Mouse (Mus musculus) liver, embryonic 14.5 days (tissue): ENCODE data around the gene Iqschfp. TPM values are rescaled to one million over a fixed set of nuclear protein-coding genes. Genes with fewer than 3 reads are reported as not detected.

ENCODE experiments used
- ATAC-seq: fragments of 200-750 bp; cut with Nextera tagmentation; 2 replicates; pipeline ENCODE4 v1.8.0; 2017; ENCODE audit warnings: moderate number of reproducible peaks, mild to moderate bottlenecking, moderate library complexity; ENCODE audit not compliant: insufficient read depth
- DNase-seq, 3 experiments: peaks; one replicate each; pipeline ENCODE4 v3.0.0-alpha.2; 2012 to 2013; ENCODE audit warnings: low read depth in 3 of 3, low spot score in 3 of 3
- H3K27ac ChIP-seq: fragments of 300-500 bp; sonication (generic); 2 replicates; pipeline ENCODE4 v1.5.1; 2014; ENCODE audit warnings: moderate library complexity, mild to moderate bottlenecking, control low read depth, inconsistent platforms
- H3K27me3 ChIP-seq: fragments of 300-500 bp; sonication (generic); 2 replicates; pipeline ENCODE4 v1.6.1; 2014; ENCODE audit warnings: mild to moderate bottlenecking, low read length, moderate library complexity; ENCODE audit not compliant: control insufficient read depth, insufficient read depth
- H3K36me3 ChIP-seq: fragments of 300-500 bp; sonication (generic); replicated peaks from 2 replicates; pipeline ENCODE4 v1.6.1; 2014; ENCODE audit warnings: low read depth; ENCODE audit not compliant: control insufficient read depth, insufficient read depth
- H3K4me1 ChIP-seq, 2 experiments: fragments of 200-500 bp in 1 of 2; fragments of 300-500 bp in 1 of 2; sonication (generic) in 1 of 2; replicated peaks; 2 replicates each; pipeline ENCODE4 v1.6.1; 2012 to 2014; ENCODE audit warnings: antibody characterized with exemption in 1 of 2, inconsistent platforms in 1 of 2, low read length in 1 of 2; ENCODE audit not compliant: control insufficient read depth in 2 of 2, insufficient read depth in 2 of 2
- H3K4me2 ChIP-seq: fragments of 300-500 bp; sonication (generic); 2 replicates; pipeline ENCODE4 v1.6.1; 2014; ENCODE audit warnings: low read depth, mild to moderate bottlenecking, control low read depth, moderate library complexity
- H3K4me3 ChIP-seq, 2 experiments: fragments of 200-500 bp in 1 of 2; fragments of 300-500 bp in 1 of 2; sonication (generic) in 1 of 2; 2 replicates each; pipeline ENCODE4 v1.5.1; 2012 to 2014; ENCODE audit warnings: low read depth in 2 of 2, low read length in 2 of 2, mild to moderate bottlenecking in 2 of 2, control low read depth in 1 of 2, inconsistent platforms in 1 of 2, moderate library complexity in 1 of 2; ENCODE audit not compliant: insufficient read depth in 1 of 2
- H3K9ac ChIP-seq: fragments of 300-500 bp; sonication (generic); replicated peaks from 2 replicates; pipeline ENCODE4 v1.6.1; 2014; ENCODE audit warnings: mild to moderate bottlenecking, control low read depth, moderate library complexity
- H3K9me3 ChIP-seq: fragments of 300-500 bp; sonication (generic); 2 replicates; pipeline ENCODE4 v1.6.1; 2016; ENCODE audit warnings: low read length, mixed read lengths; ENCODE audit not compliant: control insufficient read depth
- CTCF ChIP-seq: IDR thresholded peaks from 2 replicates; pipeline ENCODE4 v1.5.1; 2016; ENCODE audit warnings: antibody characterized with exemption, low read depth, control low read depth
- EP300 ChIP-seq: IDR thresholded peaks from 2 replicates; pipeline ENCODE4 v1.6.1; 2016; ENCODE audit warnings: antibody characterized with exemption, low read depth
- WGBS: fragments of 180-500 bp; shearing (Covaris S2); extraction: QIAGEN DNeasy Blood & Tissue Kit; methylation state at CpG from one replicate; pipeline ENCODE4 v1.1.7; 2014; ENCODE audit not compliant: insufficient replicate concordance; 5-methylcytosine and 5-hydroxymethylcytosine counted together
- polyA plus RNA-seq, 2 experiments: library from polyadenylated mRNA; depleted of rRNA in 1 of 2; stranded (reverse) in 1 of 2; unstranded in 1 of 2; fragments of >200 nt; fragmentation: Nextera tagmentation in 1 of 2; extraction: Ambion mirVana in 1 of 2; gene quantifications; 2 replicates each; pipeline versions ENCODE4 v1.2.1 to v1.2.3; 2012 to 2014

Gene Iqschfp
- polyA plus RNA-seq, 2 experiments = not detected

- H3K9ac ChIP-seq = no peak overlapping the region
- no peak overlapping the region for H3K27ac ChIP-seq
- DNase-seq = no peak
- H3K4me2 ChIP-seq = no peak overlapping the region
- no peaks in the 10 kb centered on the region for H3K27me3 ChIP-seq
- H3K36me3 ChIP-seq = no peaks in the 10 kb centered on the region
- no peaks in the 10 kb centered on the region for H3K9me3 ChIP-seq
- H3K4me1 ChIP-seq = no peaks in the 10 kb centered on the region
- 50% methylated on average over 2 of the region's 2 CpGs for WGBS
- TF ChIP-seq CTCF (no peak), EP300 (no peak)
- no peak overlapping the region for H3K4me3 ChIP-seq
- no peak for ATAC-seq
Measured at GRCm38 (mm10) chr3:67908586-67908985, 16.6 kb downstream of the Iqschfp start.

DNA sequence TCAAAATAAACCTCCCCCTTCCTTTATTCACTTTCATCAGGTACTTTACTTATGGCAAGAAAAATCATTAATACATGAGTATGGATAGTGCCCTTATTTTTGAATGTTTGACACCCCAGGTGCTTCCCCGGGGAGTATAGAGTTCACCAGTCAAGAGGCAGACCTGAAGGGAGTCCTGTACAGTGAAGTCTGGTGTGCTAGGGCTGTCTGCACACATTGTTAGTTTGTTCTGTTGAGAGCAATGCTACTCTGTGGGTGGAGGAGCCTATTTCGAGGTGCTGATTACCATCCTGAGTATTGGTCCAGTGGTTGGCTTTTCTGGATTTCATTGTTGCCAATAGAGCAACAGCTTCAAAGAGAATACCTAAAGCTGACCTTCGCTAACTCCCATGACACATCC is 26.1 kb downstream of the Iqschfp start:
- 50% methylated on average over 3 of the region's 3 CpGs for WGBS
- no peak overlapping the region for H3K4me3 ChIP-seq

DNA sequence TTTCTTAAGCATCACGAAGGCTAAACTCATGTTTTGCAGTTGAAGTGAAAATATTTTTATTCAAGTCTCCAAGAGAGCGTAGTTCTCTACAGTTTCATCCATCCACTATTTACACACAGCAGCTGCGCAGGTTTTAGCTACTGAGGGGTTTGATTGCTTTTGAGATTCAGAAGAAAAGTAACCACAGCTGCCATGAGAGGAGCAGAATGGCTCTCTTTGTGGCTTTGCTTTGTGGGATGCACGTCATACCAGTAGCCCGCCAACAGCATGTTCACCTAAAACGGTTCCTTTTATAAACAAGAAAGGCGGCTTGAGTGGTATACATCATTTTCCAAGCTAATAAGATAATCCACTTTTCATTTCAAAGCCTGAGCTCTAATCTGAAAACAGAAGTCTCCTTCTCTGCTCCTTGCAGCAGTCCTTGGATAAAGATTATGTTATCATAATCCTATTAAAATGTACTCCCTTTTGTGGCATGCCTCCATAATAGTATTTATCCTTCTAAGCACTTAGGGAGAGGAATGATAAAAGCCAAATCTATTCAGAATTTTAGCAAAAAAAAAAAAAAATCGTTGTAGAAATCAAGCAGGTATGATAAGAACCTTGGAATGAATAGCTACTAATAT is 26.7 kb downstream of the Iqschfp start:
- no peaks in the 10 kb centered on the region for H3K4me1 ChIP-seq
- no peaks in the 10 kb centered on the region for H3K9me3 ChIP-seq
- H3K4me2 ChIP-seq = no peak overlapping the region
- no peak overlapping the region for H3K4me3 ChIP-seq
- no peak for DNase-seq
- no peaks in the 10 kb centered on the region for H3K36me3 ChIP-seq
- no peak overlapping the region for H3K27ac ChIP-seq
- H3K27me3 ChIP-seq = no peaks in the 10 kb centered on the region
- 57% methylated on average over 8 of the region's 8 CpGs for WGBS
- TF ChIP-seq EP300 = no peak
- no peak for TF ChIP-seq CTCF
- ATAC-seq = no peak
- H3K9ac ChIP-seq = no peak overlapping the region

More for the DNA sequence above, 26.1 kb downstream of the Iqschfp start:
- no peaks in the 10 kb centered on the region for H3K4me1 ChIP-seq
- no peak overlapping the region for H3K27ac ChIP-seq
- DNase-seq (no peak), ATAC-seq (no peak)
- no peaks in the 10 kb centered on the region for H3K27me3 ChIP-seq
- no peak overlapping the region for H3K4me2 ChIP-seq
- H3K36me3 ChIP-seq = no peaks in the 10 kb centered on the region
- no peaks in the 10 kb centered on the region for H3K9me3 ChIP-seq
- H3K9ac ChIP-seq = no peak overlapping the region
- TF ChIP-seq CTCF (no peak), EP300 (no peak)

DNA sequence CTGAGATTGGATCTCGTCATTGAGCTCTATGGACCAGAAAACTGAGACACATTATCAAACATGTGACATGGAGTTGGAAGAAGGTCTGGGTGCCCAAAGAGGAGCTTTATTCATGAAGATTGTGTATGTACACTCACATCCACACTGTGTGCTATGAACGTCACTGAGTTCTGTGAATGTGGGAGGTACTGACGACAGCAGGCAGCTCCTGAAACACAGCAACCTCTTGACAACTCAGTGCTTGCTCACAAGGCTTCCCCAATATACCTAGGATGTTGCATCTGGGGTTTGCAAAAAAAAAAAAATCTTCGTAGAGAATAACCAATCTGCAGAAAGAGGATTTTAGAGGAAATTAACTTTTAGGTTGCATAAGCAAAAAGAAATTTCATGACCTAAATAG is 31.1 kb downstream of the Iqschfp start:
- Histone ChIP-seq H3K4me3 (no peak overlapping the region), H3K9ac (no peak overlapping the region), H3K4me1 (no peaks in the 10 kb centered on the region), H3K36me3 (no peaks in the 10 kb centered on the region), H3K27me3 (no peaks in the 10 kb centered on the region), H3K27ac (no peak overlapping the region), H3K9me3 (no peaks in the 10 kb centered on the region), H3K4me2 (no peak overlapping the region)
- DNase-seq (no peak), ATAC-seq (no peak)
- 55% methylated on average over 4 of the region's 4 CpGs for WGBS
- TF ChIP-seq CTCF = no peak

DNA sequence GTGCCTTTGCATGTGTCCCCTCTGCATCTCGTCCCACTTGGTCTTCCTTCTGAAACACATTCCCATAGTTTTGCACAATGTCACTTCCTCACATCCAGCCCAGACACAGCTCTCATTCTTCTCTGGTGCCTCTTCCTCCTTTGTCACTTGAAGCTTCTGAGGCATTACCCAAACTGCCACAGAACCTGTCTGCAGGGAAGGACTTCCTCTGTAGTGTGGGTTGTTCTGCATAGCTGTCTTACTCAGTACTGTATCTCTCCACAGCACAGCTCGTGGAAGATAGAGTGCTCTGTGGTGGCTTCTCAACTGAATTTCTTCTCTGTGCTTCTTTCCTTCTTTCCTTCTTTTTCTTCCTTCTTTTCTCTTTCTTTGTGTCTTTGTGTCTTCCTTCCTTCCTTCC is 33.4 kb downstream of the Iqschfp start:
- Histone ChIP-seq H3K27ac (no peak overlapping the region), H3K4me3 (no peak overlapping the region), H3K9ac (no peak overlapping the region), H3K27me3 (no peaks in the 10 kb centered on the region), H3K9me3 (no peaks in the 10 kb centered on the region), H3K4me1 (no peaks in the 10 kb centered on the region), H3K4me2 (no peak overlapping the region), H3K36me3 (no peaks in the 10 kb centered on the region)
- ATAC-seq = no peak
- TF ChIP-seq CTCF (no peak), EP300 (no peak)
- no peak for DNase-seq
- 15% methylated on average over 2 of the region's 2 CpGs for WGBS
